Mouse (Mus musculus): Measurements from ENCODE around the gene Brinp1.

DNA sequence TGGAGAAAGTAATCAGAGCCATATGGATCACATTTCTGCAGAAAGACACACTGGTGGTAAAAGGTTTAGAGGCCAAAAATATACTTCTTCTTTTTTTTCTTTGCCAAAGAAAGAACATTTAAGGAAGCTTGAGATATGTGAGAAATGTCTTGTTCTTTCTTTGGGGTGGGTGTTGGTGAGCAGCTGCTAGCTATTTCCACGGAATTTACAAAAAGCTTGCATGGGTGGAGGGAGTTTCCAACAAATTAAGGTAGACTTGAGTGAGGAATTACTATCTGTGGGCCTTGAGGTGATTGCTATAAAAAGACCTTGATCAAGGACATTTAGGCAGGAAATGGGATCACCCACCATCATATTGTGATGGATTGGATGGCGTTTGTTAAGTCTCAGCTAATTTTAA, 3.1 kb upstream of the Brinp1 start:
- no peak for TF ChIP-seq CTCF (conservative IDR thresholded peaks at IDR 0.05; ENCODE audit: low read length)
- TF ChIP-seq POU5F1 (IDR thresholded peaks at IDR 0.05; ENCODE audit: borderline replicate concordance, low read length): no peak
